Mouse (Mus musculus) CH12.LX (cell line): Measurements from ENCODE around the gene Plin3. TPM values are rescaled to one million over a fixed set of nuclear protein-coding genes. Genes with fewer than 3 reads are reported as not detected.
A peak's percentile ranks its signal among the peaks of the same experiment; 100 is the strongest.

Experiments used
- DNase-seq: peaks from one replicate; pipeline ENCODE4 v3.0.0-alpha.2; 2013; ENCODE audit errors: extremely low read depth
- H3K27ac ChIP-seq: 2 replicates; pipeline ENCODE4 v1.5.1; 2012; ENCODE audit warnings: low read depth, mild to moderate bottlenecking, control low read depth, moderate library complexity; ENCODE audit not compliant: insufficient read depth
- H3K27me3 ChIP-seq: replicated peaks from 2 replicates; pipeline ENCODE3; 2012; ENCODE audit warnings: inconsistent platforms
- H3K36me3 ChIP-seq, 2 experiments: replicated peaks in 1 of 2; 2 replicates each; pipeline versions ENCODE3 to v1.6.1; 2012; ENCODE audit warnings: inconsistent platforms in 1 of 2, low read length in 1 of 2, mild to moderate bottlenecking in 1 of 2, mixed read lengths in 1 of 2, moderate library complexity in 1 of 2; ENCODE audit not compliant: control insufficient read depth in 1 of 2, insufficient read depth in 1 of 2
- H3K4me1 ChIP-seq, 2 experiments: 2 replicates each; pipeline ENCODE4 v1.6.1; 2012; ENCODE audit warnings: inconsistent platforms in 1 of 2, moderate library complexity in 1 of 2; ENCODE audit not compliant: insufficient read depth in 2 of 2, control insufficient read depth in 1 of 2
- H3K4me2 ChIP-seq: 2 replicates; pipeline ENCODE4 v1.6.1; 2012; ENCODE audit warnings: low read depth, mild to moderate bottlenecking, control low read depth; ENCODE audit not compliant: poor library complexity, insufficient read depth, severe bottlenecking
- H3K4me3 ChIP-seq, 3 experiments: fragments of 150-350 bp in 1 of 3; sonication (generic) in 1 of 3; replicated peaks in 1 of 3; 2 replicates each; pipeline versions ENCODE3 to v1.5.1; 2011 to 2012; ENCODE audit warnings: low read depth in 2 of 3, low read length in 2 of 3, mild to moderate bottlenecking in 2 of 3, moderate library complexity in 2 of 3, control low read depth in 1 of 3, improper control_type of control experiment in 1 of 3, inconsistent platforms in 1 of 3, mixed read lengths in 1 of 3; ENCODE audit not compliant: poor library complexity in 1 of 3
- H3K79me2 ChIP-seq: replicated peaks from 2 replicates; pipeline ENCODE4 v1.6.1; 2012; ENCODE audit warnings: mild to moderate bottlenecking, moderate library complexity; ENCODE audit not compliant: control insufficient read depth, poor library complexity, insufficient read depth, severe bottlenecking; ENCODE audit errors: extremely low read depth
- H3K9ac ChIP-seq: 2 replicates; pipeline ENCODE4 v1.6.1; 2012; ENCODE audit warnings: low read depth, mild to moderate bottlenecking, control low read depth, moderate library complexity; ENCODE audit not compliant: insufficient read depth
- H3K9me3 ChIP-seq: replicated peaks from 2 replicates; pipeline ENCODE3; 2012; ENCODE audit warnings: low read length, inconsistent platforms, mixed read lengths
- BHLHE40 ChIP-seq: IDR thresholded peaks from 2 replicates; pipeline ENCODE4 v1.6.1; 2011; ENCODE audit warnings: mild to moderate bottlenecking, low read depth, low read length, improper control_type of control experiment
- CHD1 ChIP-seq: IDR thresholded peaks from 2 replicates; pipeline ENCODE4 v1.6.1; 2012; ENCODE audit warnings: low read depth, low read length, improper control_type of control experiment, inconsistent platforms
- CHD2 ChIP-seq: IDR thresholded peaks from 2 replicates; pipeline ENCODE4 v1.6.1; 2011; ENCODE audit warnings: low read length, improper control_type of control experiment
- CTCF ChIP-seq, 2 experiments: IDR thresholded peaks in 1 of 2; conservative IDR thresholded peaks in 1 of 2; 2 replicates each; pipeline ENCODE4 v1.5.1; 2011 to 2012; ENCODE audit warnings: low read depth in 2 of 2, low read length in 2 of 2, improper control_type of control experiment in 1 of 2, inconsistent platforms in 1 of 2, mild to moderate bottlenecking in 1 of 2, moderate library complexity in 1 of 2
- ELF1 ChIP-seq: IDR thresholded peaks from 2 replicates; pipeline ENCODE4 v1.6.1; 2014; ENCODE audit warnings: low read depth, mild to moderate bottlenecking, inconsistent platforms, low read length, improper control_type of control experiment
- EP300 ChIP-seq: IDR thresholded peaks from 2 replicates; pipeline ENCODE4 v1.6.1; 2011; ENCODE audit warnings: low read length, improper control_type of control experiment
- ETS1 ChIP-seq: conservative IDR thresholded peaks from 2 replicates; pipeline ENCODE4 v1.6.1; 2012; ENCODE audit warnings: low read depth, mild to moderate bottlenecking, inconsistent platforms, low read length, improper control_type of control experiment, moderate library complexity
- GABPA ChIP-seq: IDR thresholded peaks from 2 replicates; pipeline ENCODE4 v1.6.1; 2012; ENCODE audit warnings: low read depth, low read length, improper control_type of control experiment, inconsistent platforms; ENCODE audit not compliant: insufficient replicate concordance
- HCFC1 ChIP-seq: IDR thresholded peaks from 2 replicates; pipeline ENCODE4 v1.6.1; 2012; ENCODE audit warnings: low read depth, mild to moderate bottlenecking, inconsistent platforms, low read length, improper control_type of control experiment
- IRF4 ChIP-seq: IDR thresholded peaks from 2 replicates; pipeline ENCODE4 v1.6.1; 2014; ENCODE audit warnings: low read depth, mild to moderate bottlenecking, inconsistent platforms, low read length, improper control_type of control experiment
- JUN ChIP-seq: IDR thresholded peaks from 2 replicates; pipeline ENCODE4 v1.6.1; 2011; ENCODE audit warnings: low read depth, mild to moderate bottlenecking, low read length, improper control_type of control experiment, moderate library complexity; ENCODE audit not compliant: insufficient read depth
- KAT2A ChIP-seq: IDR thresholded peaks from 2 replicates; pipeline ENCODE4 v1.6.1; 2012; ENCODE audit warnings: low read length, improper control_type of control experiment, inconsistent platforms; ENCODE audit not compliant: insufficient replicate concordance
- MAZ ChIP-seq: IDR thresholded peaks from 2 replicates; pipeline ENCODE4 v1.6.1; 2012; ENCODE audit warnings: low read depth, mild to moderate bottlenecking, inconsistent platforms, low read length, improper control_type of control experiment, moderate library complexity
- MEF2A ChIP-seq: IDR thresholded peaks from 2 replicates; pipeline ENCODE4 v1.6.1; 2014; ENCODE audit warnings: low read depth, mild to moderate bottlenecking, inconsistent platforms, low read length, improper control_type of control experiment, borderline replicate concordance
- MXI1 ChIP-seq: IDR thresholded peaks from 2 replicates; pipeline ENCODE4 v1.6.1; 2011; ENCODE audit warnings: mild to moderate bottlenecking, low read depth, low read length, improper control_type of control experiment
- NELFE ChIP-seq: IDR thresholded peaks from 2 replicates; pipeline ENCODE4 v1.6.1; 2011; ENCODE audit warnings: low read depth, low read length, improper control_type of control experiment
- NRF1 ChIP-seq: IDR thresholded peaks from 2 replicates; pipeline ENCODE4 v1.6.1; 2014; ENCODE audit warnings: low read depth, mild to moderate bottlenecking, inconsistent platforms, low read length, improper control_type of control experiment, moderate library complexity
- PAX5 ChIP-seq: IDR thresholded peaks from 2 replicates; pipeline ENCODE4 v1.6.1; 2012; ENCODE audit warnings: low read length, inconsistent platforms, mixed read lengths
- POLR2A ChIP-seq: IDR thresholded peaks from 2 replicates; pipeline ENCODE4 v1.6.1; 2011; ENCODE audit warnings: low read depth, mild to moderate bottlenecking, improper control_type of control experiment, low read length
- POLR2AphosphoS2 ChIP-seq: IDR thresholded peaks from 2 replicates; pipeline ENCODE4 v1.6.1; 2011; ENCODE audit warnings: low read depth, low read length, improper control_type of control experiment
- RAD21 ChIP-seq: IDR thresholded peaks from 2 replicates; pipeline ENCODE4 v1.6.1; 2011; ENCODE audit warnings: low read depth, mild to moderate bottlenecking, low read length, improper control_type of control experiment, moderate library complexity
- SIN3A ChIP-seq: IDR thresholded peaks from 2 replicates; pipeline ENCODE4 v1.6.1; 2012; ENCODE audit warnings: low read length, improper control_type of control experiment, inconsistent platforms
- SMC3 ChIP-seq: IDR thresholded peaks from 2 replicates; pipeline ENCODE4 v1.6.1; 2011; ENCODE audit warnings: low read depth, low read length, improper control_type of control experiment
- TCF12 ChIP-seq: IDR thresholded peaks from 2 replicates; pipeline ENCODE4 v1.6.1; 2014; ENCODE audit warnings: low read depth, mild to moderate bottlenecking, inconsistent platforms, low read length, improper control_type of control experiment
- UBTF ChIP-seq: IDR thresholded peaks from 2 replicates; pipeline ENCODE4 v1.6.1; 2012; ENCODE audit warnings: low read depth, mild to moderate bottlenecking, inconsistent platforms, low read length, improper control_type of control experiment, moderate library complexity
- USF1 ChIP-seq: IDR thresholded peaks from 2 replicates; pipeline ENCODE4 v1.6.1; 2014; ENCODE audit warnings: low read depth, mild to moderate bottlenecking, inconsistent platforms, low read length, improper control_type of control experiment
- ZKSCAN1 ChIP-seq: IDR thresholded peaks from 2 replicates; pipeline ENCODE4 v1.6.1; 2012; ENCODE audit warnings: low read depth, inconsistent platforms, low read length, improper control_type of control experiment, borderline replicate concordance
- ZMIZ1 ChIP-seq: IDR thresholded peaks from 2 replicates; pipeline ENCODE4 v1.6.1; 2012; ENCODE audit warnings: low read depth, mild to moderate bottlenecking, inconsistent platforms, low read length, improper control_type of control experiment
- ZNF384 ChIP-seq: IDR thresholded peaks from 2 replicates; pipeline ENCODE4 v1.6.1; 2012; ENCODE audit warnings: low read depth, low read length, improper control_type of control experiment, inconsistent platforms
- dilution Hi-C: fragments of 300-500 bp; cut with MboI; formaldehyde crosslinking; loops from 2 replicates; pipeline ENCODE4 v1.14.3; 2020; ENCODE audit warnings: low sequenced_read_pairs; ENCODE audit not compliant: extremely low pct_unique_long_range_greater_than_20kb, extremely low pct_ligation_motif_present
- in situ Hi-C: fragments of 300-500 bp; cut with MboI; formaldehyde crosslinking; loops from 3 replicates; pipeline ENCODE4 v1.14.3; 2019; ENCODE audit warnings: low sequenced_read_pairs, low pct_ligation_motif_present, low pct_unique_long_range_greater_than_20kb, mixed read lengths
- polyA plus RNA-seq: library from polyadenylated mRNA; unstranded; fragments of >175 nt; gene quantifications from 2 replicates; pipeline ENCODE4 v1.2.1, GENCODE M21; 2012; ENCODE audit warnings: low read depth; ENCODE audit not compliant: insufficient read length
- total RNA-seq, 2 experiments: library from RNA; depleted of rRNA; stranded (reverse); fragments of 300-350 nt in 1 of 2; fragments of >200 nt in 1 of 2; gene quantifications; 2 replicates each; pipeline ENCODE4 v1.2.3; 2012 to 2014

Plin3 gene
- total and polyA plus RNA-seq, 3 experiments: 17.3 to 23.3 (median 18.5) TPM

DNA sequence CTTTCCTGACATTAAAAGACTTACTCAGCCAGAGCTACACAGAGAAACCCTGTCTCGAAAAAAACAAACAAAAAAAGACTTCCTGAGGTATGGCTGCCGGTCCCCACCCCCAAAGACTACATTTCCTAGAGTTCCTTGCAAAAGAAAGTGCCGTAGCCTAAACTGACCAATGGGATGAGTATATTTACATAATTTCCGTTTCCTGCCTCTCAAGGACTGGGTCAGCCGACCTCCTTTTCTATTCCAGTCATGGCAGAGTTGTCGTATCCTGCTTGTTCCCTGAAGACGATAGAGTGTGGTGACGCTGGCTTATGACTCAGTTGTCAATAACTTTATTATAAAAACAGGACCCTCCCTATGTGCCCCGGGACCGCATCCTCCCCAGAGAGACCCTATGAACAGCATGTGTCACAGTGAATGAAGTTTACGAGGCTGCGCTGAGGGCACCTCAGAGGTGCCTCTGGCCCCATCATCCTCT is 23.5 kb downstream of the Plin3 start:
- peak overlapping the region; percentile 82 for H3K27ac ChIP-seq
- no peak; the same call in 1 of the 2 replicates for TF ChIP-seq MXI1
- no peak for TF ChIP-seq MAZ
- peak; percentile 77 for TF ChIP-seq CHD2
- TF ChIP-seq GABPA: no peak; the same call in 1 of the 2 replicates
- peak; percentile 92 for TF ChIP-seq HCFC1
- TF ChIP-seq MEF2A: 0 out of 2 replicates have a peak, but pooled peaks have one; percentile 45
- TF ChIP-seq USF1: no peak
- TF ChIP-seq CHD1: no peak
- no peak for TF ChIP-seq UBTF
- peak; percentile 41 for TF ChIP-seq ETS1
- TF ChIP-seq POLR2AphosphoS2: peak; percentile 96
- no peak for TF ChIP-seq SMC3
- no peak for TF ChIP-seq JUN
- TF ChIP-seq ELF1: peak; percentile 70
- TF ChIP-seq EP300: 0 out of 2 replicates have a peak, but pooled peaks have one; percentile 35
- peak; percentile 73; the same call in 1 of the 2 replicates for TF ChIP-seq KAT2A
- TF ChIP-seq ZKSCAN1: no peak
- no peak for TF ChIP-seq SIN3A
- peak; percentile 70 for TF ChIP-seq POLR2A
- no peak; the same call in 1 of the 2 replicates for TF ChIP-seq NELFE
- TF ChIP-seq NRF1: peak; percentile 29; the same call in 1 of the 2 replicates
- TF ChIP-seq PAX5: no peak
- TF ChIP-seq ZNF384: peak; percentile 52; the same call in 1 of the 2 replicates
- peak; percentile 70 for TF ChIP-seq BHLHE40
- TF ChIP-seq CTCF (conservative IDR thresholded peaks at IDR 0.05 in 1 of 2, IDR thresholded peaks at IDR 0.05 in 1 of 2; ENCODE audit: low read depth in 2 of 2, low read length in 2 of 2): no peak
- 0 out of 2 replicates have a peak, but pooled peaks have one; percentile 17 for TF ChIP-seq IRF4
- TF ChIP-seq RAD21: no peak
- TF ChIP-seq ZMIZ1: peak; percentile 72
- TF ChIP-seq TCF12: 0 out of 2 replicates have a peak, but pooled peaks have one; percentile 49
- TF ChIP-seq, all 38 proteins: peak for 15
- in situ Hi-C loops: no loop called here
- dilution Hi-C loops: no loop called here
- Histone ChIP-seq H3K9ac (peak overlapping the region; percentile 67), H3K4me3 (peak overlapping the region in 1 of 3 experiments; percentile 42), H3K4me1 (peaks cover 28 to 76% of the 10 kb centered on the region in 2 experiments), H3K79me2 (peaks cover 26% of the 10 kb centered on the region), H3K4me2 (peak overlapping the region; percentile 35; the same call in 1 of the 2 replicates), H3K27me3 (no peaks in the 10 kb centered on the region), H3K9me3 (no peaks in the 10 kb centered on the region), H3K36me3 (peaks cover 38 to 47% of the 10 kb centered on the region in 2 experiments)
- peak; percentile 87 for DNase-seq
